Mouse (Mus musculus) hindbrain, embryonic 16.5 days (tissue): Measurements from ENCODE around the gene Ppp1ca. TPM values are rescaled to one million over a fixed set of nuclear protein-coding genes. Genes with fewer than 3 reads are reported as not detected.

ENCODE experiments used
- ATAC-seq: fragments of 200-750 bp; cut with Nextera tagmentation; 2 replicates; pipeline ENCODE4 v1.8.0; 2017; ENCODE audit warnings: moderate TSS enrichment, moderate library complexity
- H3K27ac ChIP-seq: fragments of 300-500 bp; sonication (generic); 2 replicates; pipeline ENCODE4 v1.5.1; 2014; ENCODE audit warnings: low read depth, mild to moderate bottlenecking, control low read depth, low read length, moderate library complexity
- H3K27me3 ChIP-seq: fragments of 300-500 bp; sonication (generic); replicated peaks from 2 replicates; pipeline ENCODE4 v1.6.1; 2014; ENCODE audit warnings: low read length; ENCODE audit not compliant: control insufficient read depth, insufficient read depth
- H3K36me3 ChIP-seq: fragments of 300-500 bp; sonication (generic); 2 replicates; pipeline ENCODE4 v1.6.1; 2014; ENCODE audit warnings: mild to moderate bottlenecking, low read length, moderate library complexity, mixed read lengths; ENCODE audit not compliant: control insufficient read depth, insufficient read depth
- H3K4me1 ChIP-seq: fragments of 300-500 bp; sonication (generic); 2 replicates; pipeline ENCODE4 v1.6.1; 2014; ENCODE audit warnings: low read depth, low read length; ENCODE audit not compliant: control insufficient read depth, insufficient read depth
- H3K4me2 ChIP-seq: fragments of 300-500 bp; sonication (generic); 2 replicates; pipeline ENCODE4 v1.6.1; 2014; ENCODE audit warnings: mild to moderate bottlenecking, low read length, control low read depth, moderate library complexity
- H3K4me3 ChIP-seq: fragments of 300-500 bp; sonication (generic); 2 replicates; pipeline ENCODE4 v1.5.1; 2014; ENCODE audit warnings: mild to moderate bottlenecking, low read length, control low read depth, moderate library complexity
- H3K9ac ChIP-seq: fragments of 300-500 bp; sonication (generic); 2 replicates; pipeline ENCODE4 v1.6.1; 2014; ENCODE audit warnings: low read depth, mild to moderate bottlenecking, control low read depth, low read length, moderate library complexity
- H3K9me3 ChIP-seq: fragments of 300-500 bp; sonication (generic); 2 replicates; pipeline ENCODE4 v1.6.1; 2014; ENCODE audit warnings: mild to moderate bottlenecking, low read length, moderate library complexity; ENCODE audit not compliant: control insufficient read depth
- WGBS: fragments of 180-500 bp; shearing (Covaris S2); extraction: QIAGEN DNeasy Blood & Tissue Kit; methylation state at CpG from one replicate; pipeline ENCODE4 v1.1.7; 2014; 5-methylcytosine and 5-hydroxymethylcytosine counted together
- polyA plus RNA-seq: library from polyadenylated mRNA; unstranded; fragments of >200 nt; fragmentation: Nextera tagmentation; extraction: Ambion mirVana; gene quantifications from 2 replicates; pipeline ENCODE4 v1.2.1, GENCODE M21; 2015

Ppp1ca gene
- polyA plus RNA-seq, 1 experiment from 2014 or later: 604 TPM

GRCm38 (mm10) chr19:4164100-4164499, 27.8 kb upstream of the Ppp1ca start:
- ATAC-seq: no peak
- Histone ChIP-seq H3K27ac (no peak overlapping the region), H3K4me3 (no peak overlapping the region), H3K36me3 (peaks cover 18% of the 10 kb centered on the region), H3K27me3 (no peaks in the 10 kb centered on the region), H3K4me1 (peaks cover 12% of the 10 kb centered on the region), H3K9me3 (no peaks in the 10 kb centered on the region), H3K9ac (no peak overlapping the region), H3K4me2 (no peak overlapping the region)
- WGBS: 88% methylated on average over 3 of the region's 3 CpGs

DNA sequence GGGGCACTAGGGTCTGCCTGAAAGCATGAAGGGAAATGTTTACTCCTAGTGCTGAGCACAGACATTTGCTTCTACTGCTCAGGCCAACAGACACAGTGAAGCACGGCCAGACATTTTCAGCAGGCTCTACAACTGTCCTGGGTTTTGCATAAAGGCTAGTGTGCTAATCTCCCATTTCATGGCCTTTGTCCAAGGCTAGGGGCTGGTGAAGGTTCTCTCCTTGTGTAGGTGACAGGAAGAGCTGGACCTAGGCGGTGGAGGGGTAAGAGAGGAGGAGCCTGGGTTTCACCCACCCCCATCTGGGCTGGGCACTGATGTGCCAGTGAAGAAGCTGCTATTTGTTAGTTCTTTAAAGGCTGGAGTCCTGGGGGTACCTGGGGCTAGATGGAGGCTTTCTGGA, 27.1 kb upstream of the Ppp1ca start:
- Histone ChIP-seq H3K36me3 (peaks cover 12% of the 10 kb centered on the region; the same call in 1 of the 2 replicates), H3K4me3 (no peak overlapping the region), H3K4me2 (no peak overlapping the region), H3K9me3 (no peaks in the 10 kb centered on the region), H3K4me1 (peaks cover 12% of the 10 kb centered on the region), H3K27me3 (no peaks in the 10 kb centered on the region), H3K9ac (no peak overlapping the region), H3K27ac (no peak overlapping the region)
- 81% methylated on average over 2 of the region's 2 CpGs for WGBS
- ATAC-seq: no peak

- Histone ChIP-seq H3K27me3 (no peaks in the 10 kb centered on the region), H3K36me3 (no peaks in the 10 kb centered on the region), H3K4me3 (no peak overlapping the region), H3K9me3 (no peaks in the 10 kb centered on the region), H3K4me2 (no peak overlapping the region), H3K27ac (no peak overlapping the region; the same call in 1 of the 2 replicates), H3K4me1 (peaks cover 17% of the 10 kb centered on the region), H3K9ac (peak overlapping the region; percentile 13; the same call in 1 of the 2 replicates)
- WGBS: 77% methylated on average over 9 of the region's 9 CpGs
- ATAC-seq: no peak
These were observed 25.0 kb upstream of the Ppp1ca start for GRCm38 (mm10) chr19:4166678-4167476.

GRCm38 (mm10) chr19:4169378-4169784, 22.5 kb upstream of the Ppp1ca start:
- Histone ChIP-seq H3K4me1 (peaks cover 5% of the 10 kb centered on the region), H3K36me3 (no peaks in the 10 kb centered on the region), H3K27me3 (no peaks in the 10 kb centered on the region), H3K4me2 (peak overlapping the region; percentile 94), H3K9ac (peak overlapping the region; percentile 89), H3K27ac (peak overlapping the region; percentile 94), H3K4me3 (peak overlapping the region; percentile 53), H3K9me3 (no peaks in the 10 kb centered on the region)
- WGBS: under 1% methylated on average over 43 of the region's 43 CpGs
- peak; percentile 95 for ATAC-seq

DNA sequence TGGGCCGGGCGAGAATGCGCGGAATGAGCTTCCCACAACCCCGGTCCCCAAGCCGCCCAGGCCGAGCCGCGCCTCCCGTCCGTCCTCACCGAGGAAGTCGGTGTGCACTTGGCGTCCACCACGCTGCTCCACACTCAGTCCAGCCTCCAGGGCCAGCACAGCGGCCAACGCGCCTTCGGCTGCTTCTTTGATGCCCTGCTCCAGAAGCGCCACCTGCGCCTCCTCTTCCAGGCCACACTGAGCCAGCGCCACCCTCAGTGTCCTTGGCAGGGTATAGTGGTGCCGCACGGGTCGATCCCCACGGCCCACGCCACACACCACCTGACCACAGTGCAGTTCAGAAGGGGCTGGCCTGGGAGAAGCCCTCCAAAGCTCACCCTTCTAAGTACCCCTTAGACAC, 22.1 kb upstream of the Ppp1ca start:
- Histone ChIP-seq H3K9ac (peak overlapping the region; percentile 89), H3K4me3 (peak overlapping the region; percentile 53), H3K27me3 (no peaks in the 10 kb centered on the region), H3K9me3 (no peaks in the 10 kb centered on the region), H3K4me1 (peaks cover 5% of the 10 kb centered on the region), H3K4me2 (peak overlapping the region; percentile 94), H3K36me3 (no peaks in the 10 kb centered on the region), H3K27ac (peak overlapping the region; percentile 94)
- 4% methylated on average over 25 of the region's 27 CpGs for WGBS
- peak; percentile 55 for ATAC-seq

GRCm38 (mm10) chr19:4170723-4171392, 21.0 kb upstream of the Ppp1ca start:
- Histone ChIP-seq H3K9me3 (no peaks in the 10 kb centered on the region), H3K4me2 (no peak overlapping the region), H3K27me3 (no peaks in the 10 kb centered on the region), H3K9ac (no peak overlapping the region), H3K4me3 (no peak overlapping the region), H3K27ac (no peak overlapping the region), H3K36me3 (no peaks in the 10 kb centered on the region), H3K4me1 (peaks cover 11% of the 10 kb centered on the region)
- ATAC-seq: no peak
- WGBS: 90% methylated on average over 10 of the region's 10 CpGs

DNA sequence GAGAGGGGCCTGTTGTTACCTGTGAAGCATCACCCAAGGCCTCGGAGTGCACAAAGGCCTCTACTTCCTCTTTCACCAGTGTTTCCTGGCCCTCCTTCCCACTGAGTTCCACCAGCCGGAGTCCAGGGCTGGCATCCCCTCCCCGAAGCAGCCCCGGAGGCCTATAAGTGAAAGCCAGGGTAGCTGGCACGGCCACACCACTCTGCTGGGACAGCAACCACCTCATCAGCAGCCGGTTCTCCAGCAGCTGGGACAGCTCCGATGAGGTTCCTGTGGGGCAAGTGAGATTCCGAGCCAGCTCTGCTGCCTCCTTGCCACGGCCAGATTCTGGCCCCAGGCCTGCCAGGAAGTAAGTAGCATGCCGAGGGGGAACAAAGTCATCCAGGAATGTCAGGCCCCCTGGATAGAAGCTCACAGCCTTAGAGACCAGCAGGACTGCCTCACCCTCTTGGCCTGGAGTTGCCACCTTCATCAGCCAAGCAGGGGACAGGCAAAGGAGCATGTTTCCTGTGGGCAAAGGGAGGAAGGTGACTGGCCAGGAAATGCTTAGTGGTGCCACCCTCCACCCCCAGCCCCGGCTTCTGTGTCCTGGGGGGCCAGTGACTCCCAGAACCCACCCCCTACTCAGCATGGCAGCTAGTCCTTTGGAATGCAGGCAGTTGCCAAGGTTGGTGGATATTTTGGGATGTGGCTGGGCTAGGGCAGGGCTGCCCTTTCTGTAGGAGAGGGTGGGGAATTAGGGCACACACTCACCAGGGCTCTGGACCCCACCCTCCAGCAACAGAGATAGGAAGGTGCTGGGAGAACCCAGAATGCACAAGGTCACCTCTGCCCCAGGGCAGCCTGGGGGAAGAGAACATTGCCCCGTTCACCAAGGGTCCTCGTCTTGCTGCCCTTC, 20.2 kb upstream of the Ppp1ca start:
- WGBS: 64% methylated on average over 13 of the region's 13 CpGs
- H3K4me2 ChIP-seq: no peak overlapping the region; the same call in 1 of the 2 replicates
- no peaks in the 10 kb centered on the region for H3K9me3 ChIP-seq
- no peaks in the 10 kb centered on the region for H3K36me3 ChIP-seq
- ATAC-seq: no peak
- no peaks in the 10 kb centered on the region for H3K27me3 ChIP-seq
- H3K9ac ChIP-seq: peak overlapping the region; percentile 38
- no peak overlapping the region for H3K27ac ChIP-seq
- H3K4me3 ChIP-seq: no peak overlapping the region
- peaks cover 11% of the 10 kb centered on the region for H3K4me1 ChIP-seq

- 61% methylated on average over 11 of the region's 11 CpGs for WGBS
- peaks cover 11% of the 10 kb centered on the region for H3K4me1 ChIP-seq
- no peaks in the 10 kb centered on the region for H3K36me3 ChIP-seq
- H3K9me3 ChIP-seq: no peaks in the 10 kb centered on the region
- H3K4me2 ChIP-seq: no peak overlapping the region
- no peak for ATAC-seq
- no peak overlapping the region for H3K27ac ChIP-seq
- no peak overlapping the region; the same call in 1 of the 2 replicates for H3K9ac ChIP-seq
- no peak overlapping the region for H3K4me3 ChIP-seq
- no peaks in the 10 kb centered on the region for H3K27me3 ChIP-seq
These were observed 18.9 kb upstream of the Ppp1ca start for GRCm38 (mm10) chr19:4172925-4173324.
